Mouse (Mus musculus) spleen, postnatal 36 days (tissue): Measurements from ENCODE around the gene Gm17268.

ENCODE experiments used
- DNase-seq, 2 experiments: peaks; one replicate each; pipeline ENCODE4 v3.0.0; 2022; ENCODE audit warnings: low spot score in 2 of 2, mixed read lengths in 1 of 2

Gene Gm17268

GRCm38 (mm10) chr11:82038535-82038934 is at the start of gene Gm17268:
Gm17268 (minus strand) TSS chr11:82038562.
- no peak for DNase-seq

- no peak for DNase-seq
Measured at GRCm38 (mm10) chr11:82084360-82084759, 46.0 kb upstream of the Gm17268 start.

- no peak for DNase-seq
Measured at GRCm38 (mm10) chr11:82080865-82081264, 42.5 kb upstream of the Gm17268 start.

- no peak for DNase-seq
Measured at GRCm38 (mm10) chr11:82078136-82078730, 39.9 kb upstream of the Gm17268 start.

GRCm38 (mm10) chr11:82077031-82077430 is 38.7 kb upstream of the Gm17268 start:
- no peak for DNase-seq

DNA sequence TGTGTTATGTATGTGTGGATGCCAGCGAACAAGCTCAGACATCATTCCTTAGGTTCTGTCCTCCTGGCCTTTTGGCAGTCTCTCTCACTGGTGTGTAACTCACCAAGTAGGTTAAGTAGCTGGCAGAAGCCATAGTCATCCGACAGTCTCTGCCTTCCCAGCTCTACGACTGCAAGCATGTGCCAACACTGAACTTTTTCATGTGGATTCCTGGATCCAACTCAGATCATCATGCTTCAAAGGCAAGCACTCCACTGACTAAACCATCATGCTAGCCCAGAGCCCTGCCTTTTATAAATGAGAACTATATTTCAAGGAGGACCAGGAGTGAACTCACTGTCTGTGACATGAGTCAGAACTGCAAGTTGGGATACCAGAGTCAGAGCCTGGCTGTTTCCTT is 35.3 kb upstream of the Gm17268 start:
- DNase-seq: no peak

DNA sequence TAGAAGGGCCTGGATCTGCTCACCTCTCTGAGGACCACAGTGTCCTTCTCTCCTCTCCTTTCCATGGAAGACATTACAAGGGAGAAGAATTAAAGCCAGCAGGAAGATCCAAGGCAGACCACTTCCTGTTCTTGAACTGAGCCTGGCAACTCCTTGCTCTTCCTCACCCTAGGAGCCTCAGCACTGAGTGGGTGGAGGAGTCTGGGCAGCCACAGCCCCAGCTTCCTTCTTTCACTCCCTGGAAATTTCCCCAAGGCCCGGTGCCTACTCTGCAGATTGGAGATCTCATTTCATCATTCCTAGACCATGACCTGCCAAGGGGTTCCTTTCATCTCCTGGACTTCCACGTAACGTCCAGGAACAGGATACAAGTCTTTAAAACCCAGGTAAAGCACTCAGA is 34.6 kb upstream of the Gm17268 start:
- no peak for DNase-seq

DNA sequence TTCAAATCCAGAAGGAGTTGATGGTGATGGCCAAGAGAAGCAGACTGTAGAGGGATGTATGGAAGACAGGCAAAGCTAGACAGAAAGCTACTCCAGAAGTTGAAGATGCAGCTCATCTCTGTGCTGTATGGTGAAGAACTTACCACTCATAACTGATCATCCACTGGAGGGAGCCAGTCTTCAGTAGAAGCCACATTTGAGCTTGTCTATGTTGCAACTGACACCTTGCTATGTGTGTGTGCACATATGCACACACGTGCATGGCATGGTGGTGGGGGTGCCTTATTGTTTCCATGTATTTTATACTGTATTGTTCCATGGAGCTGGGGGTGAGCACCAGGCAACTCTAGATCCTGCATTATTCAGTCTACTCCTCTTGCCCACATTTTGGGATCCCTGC is 34.0 kb upstream of the Gm17268 start:
- no peak for DNase-seq

DNA sequence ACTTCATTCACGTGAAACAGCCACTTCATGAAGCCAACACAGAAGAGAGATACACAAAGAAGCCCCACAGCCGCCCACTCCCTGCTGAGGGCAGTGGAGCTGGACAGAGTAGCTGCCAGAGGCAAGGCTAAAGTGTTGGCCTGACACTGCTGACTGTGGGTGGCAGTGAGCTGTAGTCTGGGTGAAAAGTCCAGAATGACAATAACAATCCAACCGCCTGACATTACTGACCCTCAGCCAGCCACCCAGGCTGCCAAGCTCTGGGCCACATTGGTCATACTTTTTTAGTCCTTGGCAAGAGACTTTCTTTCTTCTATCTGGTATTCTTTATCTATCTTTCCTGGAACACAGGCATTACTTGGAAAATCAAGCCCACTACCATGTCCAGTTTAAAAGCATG is 32.7 kb upstream of the Gm17268 start:
- DNase-seq: no peak

DNA sequence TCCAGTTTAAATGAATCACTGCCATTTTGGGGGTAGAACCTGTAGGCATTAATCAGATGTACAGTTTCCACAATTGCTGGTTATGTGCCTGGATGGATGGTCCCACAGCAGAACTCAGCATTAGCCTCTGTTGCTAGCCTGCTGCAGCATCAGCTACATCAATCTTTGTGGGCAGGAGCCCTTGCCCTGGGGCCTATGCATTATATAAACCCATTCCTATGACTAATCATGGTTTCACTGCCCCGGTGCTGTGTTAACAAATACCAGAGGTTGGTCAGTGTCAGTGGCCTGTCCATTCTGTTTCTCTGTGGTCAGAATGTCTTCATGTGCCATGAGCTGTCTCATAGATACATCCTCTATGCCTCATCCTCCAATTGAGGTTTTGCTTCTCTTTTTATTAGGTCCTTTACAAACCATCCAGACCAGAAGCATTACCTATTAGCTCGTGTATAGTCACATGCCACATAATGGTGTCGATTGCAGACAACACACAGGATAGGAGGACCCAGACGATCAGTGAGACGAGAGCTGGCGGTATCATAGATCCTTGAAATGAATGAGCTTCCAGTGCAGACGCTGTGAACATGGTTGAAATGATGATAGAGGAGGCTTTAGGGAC is 28.7 kb upstream of the Gm17268 start:
- DNase-seq: no peak

- DNase-seq: no peak
Measured at GRCm38 (mm10) chr11:82063454-82063853, 25.1 kb upstream of the Gm17268 start.

- DNase-seq: no peak
Measured at GRCm38 (mm10) chr11:82062226-82062625, 23.9 kb upstream of the Gm17268 start.

DNA sequence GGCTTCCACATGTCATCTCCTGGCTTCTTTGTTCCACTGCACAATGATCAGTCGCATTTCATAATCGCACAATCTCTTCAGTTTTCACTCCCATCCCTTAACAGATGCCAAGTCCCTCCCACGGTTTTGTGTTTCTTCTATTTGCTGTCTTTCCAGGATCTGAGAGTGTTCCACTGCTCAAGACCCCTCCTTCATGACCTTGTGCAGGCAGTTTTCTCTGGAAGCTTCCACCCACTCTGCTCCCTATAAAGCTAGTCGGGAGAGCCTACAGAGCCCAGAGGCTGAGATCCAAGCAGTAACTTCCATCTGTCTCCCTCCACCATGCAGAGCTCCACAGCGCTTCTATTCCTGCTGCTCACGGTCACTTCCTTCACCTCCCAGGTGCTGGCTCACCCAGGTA is 19.3 kb upstream of the Gm17268 start, which contains the start of gene Ccl11:
Gene Ccl11 (plus strand): TSS at position 178 of the 400 bp plus-strand sequence.
- DNase-seq: no peak

DNA sequence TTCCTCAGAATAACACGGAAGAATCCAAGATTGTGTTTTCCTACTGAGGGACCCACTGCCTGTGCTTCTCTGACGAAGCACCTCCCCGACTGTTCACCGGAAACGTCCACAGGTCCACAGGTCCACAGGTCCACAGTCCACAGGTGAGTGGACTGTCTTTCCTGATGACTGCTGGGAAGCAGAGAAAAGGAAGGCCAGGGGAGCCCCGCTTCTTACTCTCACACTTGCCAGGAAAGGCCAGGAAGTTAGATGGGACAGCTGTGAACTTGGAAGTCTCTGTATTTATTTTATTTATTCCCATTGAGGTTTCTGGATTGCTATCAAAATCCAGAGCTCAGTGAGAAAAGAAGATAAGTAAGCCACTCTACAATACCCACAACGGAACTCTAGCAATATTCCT is 15.5 kb upstream of the Gm17268 start:
- no peak for DNase-seq

GRCm38 (mm10) chr11:82047746-82048415 is 9.5 kb upstream of the Gm17268 start:
- no peak for DNase-seq

- DNase-seq: no peak
Measured at GRCm38 (mm10) chr11:82045471-82045870, 7.1 kb upstream of the Gm17268 start, which contains the start of gene Ccl7. Ccl7 (plus strand) TSS chr11:82045712.

- DNase-seq: peak in 1 of 2 experiments; percentile 11
Measured at GRCm38 (mm10) chr11:82041671-82042080, 3.3 kb upstream of the Gm17268 start.

- no peak for DNase-seq
Measured at GRCm38 (mm10) chr11:82039132-82039660, 834 bp upstream of the Gm17268 start.

DNA sequence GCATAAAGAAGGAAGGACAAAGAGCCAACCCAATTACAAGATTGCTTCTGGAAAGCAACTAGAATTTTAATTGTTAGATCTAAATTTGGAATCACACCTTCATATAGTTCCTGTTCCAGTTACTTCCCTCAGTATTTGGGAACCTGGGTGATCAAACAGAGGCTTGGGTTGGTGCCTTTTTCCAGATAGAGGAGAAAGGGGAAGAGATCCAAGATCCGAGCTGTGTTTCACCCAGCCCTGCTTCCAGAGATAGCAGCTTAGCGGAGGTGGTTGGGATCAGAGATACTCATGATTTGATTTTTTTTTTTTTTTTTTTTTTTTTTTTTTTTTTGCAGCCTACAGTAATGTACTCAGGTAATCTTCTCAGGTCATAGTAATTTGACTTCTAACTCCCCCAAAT is 2.5 kb downstream of the Gm17268 start:
- DNase-seq: no peak

DNA sequence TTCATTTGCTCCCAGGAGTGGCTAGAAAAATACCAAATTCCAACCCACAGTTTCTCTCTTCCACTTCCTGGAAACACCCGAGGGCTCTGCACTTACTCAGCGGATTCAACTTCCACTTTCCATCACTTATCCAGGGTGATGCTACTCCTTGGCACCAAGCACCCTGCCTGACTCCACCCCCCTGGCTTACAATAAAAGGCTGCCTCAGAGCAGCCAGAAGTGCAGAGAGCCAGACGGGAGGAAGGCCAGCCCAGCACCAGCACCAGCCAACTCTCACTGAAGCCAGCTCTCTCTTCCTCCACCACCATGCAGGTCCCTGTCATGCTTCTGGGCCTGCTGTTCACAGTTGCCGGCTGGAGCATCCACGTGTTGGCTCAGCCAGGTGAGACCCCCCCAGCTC is 3.0 kb downstream of the Gm17268 start, which contains the start of gene Ccl2:
Gene Ccl2 (plus strand): TSS at position 216 of the 400 bp plus-strand sequence.
- DNase-seq: peak; percentile 23 to 33

DNA sequence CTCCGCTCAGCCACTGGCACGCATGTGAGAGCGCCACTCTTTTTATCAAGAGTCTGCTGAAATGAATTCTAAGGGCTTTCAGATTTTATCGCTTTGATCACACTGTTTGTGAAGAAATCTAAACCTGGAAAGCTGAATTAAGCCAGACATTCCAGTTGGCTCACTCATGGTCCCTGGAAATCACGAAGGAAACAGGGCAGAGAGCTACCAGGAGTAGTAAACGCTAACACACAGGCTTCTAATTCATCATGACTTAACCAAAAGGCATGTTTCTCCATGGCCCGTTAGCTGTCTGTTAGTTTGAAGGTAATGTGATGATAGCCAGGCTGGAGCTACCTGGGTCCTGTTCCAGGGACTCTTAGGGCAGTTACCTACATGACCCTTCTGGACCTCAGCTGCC is 3.9 kb downstream of the Gm17268 start:
- no peak for DNase-seq

GRCm38 (mm10) chr11:82032678-82033344 is 5.6 kb downstream of the Gm17268 start:
- no peak for DNase-seq
